Mouse (Mus musculus): ENCODE results near the gene Slc24a3. TPM values are rescaled to one million over a fixed set of nuclear protein-coding genes. Genes with fewer than 3 reads are reported as not detected.

Gene Slc24a3
- total RNA-seq, 2 experiments from 2014 or later, result 3.5 to 4.0 TPM

- no peak for DNase-seq
- intact Hi-C loops (cut with DNase I; ENCODE audit: low total_unique reads), result no loop called here
Measured at GRCm38 (mm10) chr2:145260574-145260973, 93.0 kb downstream of the Slc24a3 start.

DNA sequence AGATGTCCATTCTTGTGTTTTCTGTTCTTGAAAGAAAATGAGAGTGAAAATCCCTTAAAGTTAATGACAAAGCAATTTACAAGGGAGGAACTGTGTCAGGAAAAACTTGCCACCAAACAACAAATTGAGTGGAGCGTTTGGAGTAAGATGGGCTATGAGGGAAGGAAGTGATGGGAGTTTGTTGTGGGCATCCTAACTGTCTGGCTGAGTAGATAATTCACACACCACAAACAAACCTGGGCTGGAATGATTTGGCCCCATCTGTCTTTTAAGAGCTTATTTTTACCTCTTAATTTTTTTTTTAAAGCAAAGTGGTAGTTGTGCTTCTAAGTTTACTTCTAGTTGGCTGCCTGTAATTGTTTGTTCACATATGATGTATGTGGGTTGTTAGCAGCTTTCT is 94.6 kb downstream of the Slc24a3 start:
- no peak for DNase-seq
- intact Hi-C loops (cut with DNase I; ENCODE audit: low total_unique reads), result no loop called here

- no peak for DNase-seq
Measured at GRCm38 (mm10) chr2:145266723-145267122, 99.2 kb downstream of the Slc24a3 start.

DNA sequence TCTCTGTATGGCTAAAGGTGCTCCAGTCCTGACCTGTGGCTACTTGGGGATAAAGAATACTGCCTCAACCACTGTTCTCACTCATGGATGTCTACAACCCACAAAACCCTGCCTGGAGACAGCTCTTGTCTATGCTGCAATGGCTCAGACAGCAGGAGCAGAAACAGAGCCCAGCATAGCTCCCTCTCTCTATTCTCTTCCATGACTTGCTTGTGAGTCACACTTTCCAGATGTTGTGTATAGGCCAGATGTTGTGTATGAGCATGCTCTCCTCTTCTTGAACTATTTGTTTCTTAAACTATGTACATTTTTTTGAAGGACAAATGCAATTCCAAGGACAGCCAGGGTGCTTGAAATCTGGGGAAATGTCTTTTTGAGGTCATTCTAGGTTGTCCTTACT is 101.4 kb downstream of the Slc24a3 start:
- intact Hi-C loops (cut with DNase I; ENCODE audit: low total_unique reads), result no loop called here
- DNase-seq, result no peak

More at GRCm38 (mm10) chr2:145266723-145267122, 99.2 kb downstream of the Slc24a3 start:
- intact Hi-C loops (cut with DNase I; ENCODE audit: low total_unique reads), result no loop called here

DNA sequence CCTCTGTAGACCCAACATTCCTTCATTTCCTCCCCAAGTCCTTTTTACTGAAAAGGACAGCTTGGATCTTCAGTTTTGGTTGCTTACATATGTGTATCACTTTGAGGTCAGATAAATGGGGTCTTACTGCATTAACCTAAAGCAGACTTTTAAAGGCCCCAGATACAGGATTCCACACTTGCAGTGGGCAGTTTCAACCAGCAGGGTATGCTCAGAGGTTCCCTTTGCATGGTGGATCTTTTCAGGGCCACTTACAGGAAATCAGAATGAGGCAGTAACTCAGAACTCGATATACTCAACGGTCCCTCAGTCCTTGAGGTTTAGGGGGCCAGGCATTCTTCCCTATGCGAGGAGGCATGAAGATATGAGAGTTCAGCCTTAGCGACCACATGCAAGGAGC is 101.9 kb downstream of the Slc24a3 start:
- intact Hi-C loops (cut with DNase I; ENCODE audit: low total_unique reads), result no loop called here
- no peak for DNase-seq

GRCm38 (mm10) chr2:145274016-145274677 is 106.6 kb downstream of the Slc24a3 start:
- intact Hi-C loops (cut with DNase I; ENCODE audit: low total_unique reads), result no loop called here

GRCm38 (mm10) chr2:145279336-145279735 is 111.8 kb downstream of the Slc24a3 start:
- intact Hi-C loops (cut with DNase I; ENCODE audit: low total_unique reads), result no loop called here
- DNase-seq, result no peak

More at GRCm38 (mm10) chr2:145274016-145274677, 106.6 kb downstream of the Slc24a3 start:
- no peak for DNase-seq

DNA sequence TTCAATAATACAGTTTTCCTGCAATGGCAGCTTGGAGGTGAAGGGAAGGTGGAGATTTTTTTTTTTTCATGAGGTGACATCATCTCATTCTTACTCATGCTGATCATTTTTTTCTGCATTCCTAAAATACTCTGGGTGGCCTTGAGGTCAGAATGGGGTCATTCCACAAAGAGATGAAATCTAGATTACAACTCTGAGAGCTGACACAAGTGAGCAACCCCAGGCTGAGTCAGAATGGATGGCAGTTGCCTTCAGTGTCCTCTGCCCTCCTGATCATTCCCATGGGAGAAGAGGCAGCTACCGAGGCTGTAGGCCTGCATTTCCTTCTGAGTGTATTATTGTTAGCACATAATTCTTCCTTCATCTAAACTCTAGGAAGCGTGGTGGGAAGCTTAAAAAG is 116.2 kb downstream of the Slc24a3 start:
- no peak for DNase-seq
- intact Hi-C loops (cut with DNase I; ENCODE audit: low total_unique reads), result no loop called here

DNA sequence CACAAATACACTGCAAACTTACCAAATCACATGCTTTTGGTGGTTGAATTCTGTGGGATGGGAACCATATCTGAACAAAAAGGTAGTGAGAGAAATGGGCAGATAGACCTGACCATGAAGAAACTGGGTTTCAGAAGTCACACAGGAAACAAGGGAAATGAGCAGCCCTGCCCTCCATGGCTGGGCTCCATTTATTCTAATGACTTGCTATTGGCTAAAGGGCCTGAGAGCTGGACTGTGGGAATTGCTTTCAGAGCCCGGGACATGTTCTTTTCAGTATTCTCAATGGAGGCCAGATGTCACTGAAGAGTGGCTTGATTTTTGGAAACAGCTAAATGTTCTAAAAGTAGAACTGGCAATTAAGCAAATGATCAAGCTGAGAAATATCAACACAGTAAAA is 120.9 kb downstream of the Slc24a3 start:
- intact Hi-C loops (cut with DNase I; ENCODE audit: low total_unique reads), result no loop called here
- no peak for DNase-seq

GRCm38 (mm10) chr2:145291473-145291872 is 123.9 kb downstream of the Slc24a3 start:
- intact Hi-C loops (cut with DNase I; ENCODE audit: low total_unique reads), result loop anchor here (10.0 kb wide), 1 partner anchor 127 kb away; the partner anchor contains the start of gene Slc24a3
- DNase-seq, result no peak

- DNase-seq, result no peak
- intact Hi-C loops (cut with DNase I; ENCODE audit: low total_unique reads), result loop anchor here (10.0 kb wide), 1 partner anchor 127 kb away; the partner anchor contains the start of gene Slc24a3
Measured at GRCm38 (mm10) chr2:145292196-145292595, 124.6 kb downstream of the Slc24a3 start.

- intact Hi-C loops (cut with DNase I; ENCODE audit: low total_unique reads), result loop anchor here (10.0 kb wide), 1 partner anchor 128 kb away; the partner anchor contains the start of gene Slc24a3
- DNase-seq, result no peak
Measured at GRCm38 (mm10) chr2:145292816-145293215, 125.3 kb downstream of the Slc24a3 start.

DNA sequence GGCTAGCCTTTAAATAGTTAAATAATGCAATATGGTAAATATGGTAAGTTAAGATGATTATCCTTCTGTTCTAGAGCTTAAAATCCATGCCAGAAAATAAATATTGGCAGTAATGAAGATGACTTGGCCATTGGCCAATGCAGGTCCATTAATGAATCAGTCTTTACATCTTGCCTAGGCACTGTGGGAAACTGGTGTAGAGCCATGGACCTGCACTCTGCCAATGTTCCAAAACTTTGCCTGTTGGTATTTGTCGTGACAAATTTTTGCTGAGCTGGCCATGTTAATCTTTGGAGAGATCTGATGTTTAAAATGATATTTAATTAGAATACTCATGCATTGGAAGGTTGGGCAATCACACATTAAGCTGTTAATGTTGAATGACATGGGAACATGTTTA is 129.4 kb downstream of the Slc24a3 start:
- no peak for DNase-seq
- intact Hi-C loops (cut with DNase I; ENCODE audit: low total_unique reads), result loop anchor here (10.0 kb wide), 1 partner anchor 132 kb away; the partner anchor contains the start of gene Slc24a3

- intact Hi-C loops (cut with DNase I; ENCODE audit: low total_unique reads), result loop anchor here (10.0 kb wide), 1 partner anchor 135 kb away; the partner anchor contains the start of gene Slc24a3
- no peak for DNase-seq
Measured at GRCm38 (mm10) chr2:145299914-145300699, 132.6 kb downstream of the Slc24a3 start.

- intact Hi-C loops (cut with DNase I; ENCODE audit: low total_unique reads), result no loop called here
- DNase-seq, result no peak
Measured at GRCm38 (mm10) chr2:145307231-145307883, 139.8 kb downstream of the Slc24a3 start.

GRCm38 (mm10) chr2:145318916-145319315 is 151.4 kb downstream of the Slc24a3 start:
- no peak for DNase-seq
- intact Hi-C loops (cut with DNase I; ENCODE audit: low total_unique reads), result no loop called here

DNA sequence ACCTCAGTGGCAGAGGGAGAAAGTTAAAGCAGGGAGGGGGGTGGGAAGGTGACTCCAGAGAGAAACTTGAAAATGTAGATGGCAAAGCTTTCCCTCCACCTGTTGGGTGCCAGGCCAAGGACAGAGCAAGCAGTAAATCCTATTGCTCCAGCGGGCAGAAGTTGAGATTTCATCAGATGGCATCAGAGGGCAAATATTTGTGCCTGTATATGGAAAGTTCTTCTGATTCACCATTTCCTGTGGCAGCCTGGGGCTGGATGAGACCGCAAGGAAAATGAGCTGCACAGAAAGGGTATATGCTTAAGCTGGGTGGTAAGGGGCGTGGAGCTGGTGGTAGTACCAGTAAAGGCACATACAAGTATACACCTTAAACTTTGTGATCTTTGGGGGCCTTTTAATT is 153.7 kb downstream of the Slc24a3 start:
- intact Hi-C loops (cut with DNase I; ENCODE audit: low total_unique reads), result no loop called here
- no peak for DNase-seq

DNA sequence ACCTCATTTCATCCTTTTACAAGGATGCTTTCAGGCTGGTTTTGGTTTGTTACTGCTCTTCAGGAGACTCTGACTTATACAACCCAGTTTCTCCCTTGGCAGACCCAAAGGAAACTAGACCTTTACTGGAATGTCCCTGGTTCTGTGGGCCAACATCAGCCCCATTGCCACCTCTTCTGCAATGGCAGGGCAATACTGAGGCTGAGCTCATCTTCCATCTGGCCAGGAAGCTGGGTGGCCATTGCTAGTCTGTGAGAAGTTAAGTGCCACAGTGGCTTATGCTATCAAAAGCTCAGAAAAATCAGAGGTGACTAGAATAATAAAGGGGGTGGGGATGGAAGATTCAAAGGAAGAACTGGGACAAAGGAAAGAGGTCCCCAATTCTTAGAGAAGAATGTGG is 154.2 kb downstream of the Slc24a3 start:
- DNase-seq, result no peak
- intact Hi-C loops (cut with DNase I; ENCODE audit: low total_unique reads), result no loop called here

DNA sequence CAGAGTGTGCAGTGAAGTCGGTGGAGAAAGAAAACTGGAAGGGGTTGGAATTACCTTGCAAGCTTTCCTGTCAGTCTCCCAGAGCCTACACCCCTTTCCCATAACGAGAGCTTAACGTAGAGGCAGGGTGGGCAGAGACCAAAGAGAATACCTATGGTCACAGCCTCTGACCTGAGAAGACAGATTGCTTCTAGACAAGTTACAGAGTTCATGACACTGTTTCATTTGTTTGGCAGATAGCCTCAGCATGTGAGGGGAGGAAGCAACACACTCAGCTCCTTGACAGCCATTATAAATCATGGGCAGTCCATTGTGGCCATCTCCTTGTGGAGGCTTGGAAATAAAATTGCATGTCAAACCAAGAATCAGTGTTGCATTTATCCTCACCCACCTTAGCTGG is 156.9 kb downstream of the Slc24a3 start:
- intact Hi-C loops (cut with DNase I; ENCODE audit: low total_unique reads), result no loop called here

GRCm38 (mm10) chr2:145325852-145326251 is 158.3 kb downstream of the Slc24a3 start:
- intact Hi-C loops (cut with DNase I; ENCODE audit: low total_unique reads), result no loop called here
- no peak for DNase-seq

More for the DNA sequence above, 156.9 kb downstream of the Slc24a3 start:
- DNase-seq, result no peak
